Mouse (Mus musculus) lung, postnatal 14 days (tissue): Measurements from ENCODE around the gene P2rx4.

Experiments
- DNase-seq: peaks from one replicate; pipeline ENCODE4 v3.0.0; 2021

The P2rx4 gene

DNA sequence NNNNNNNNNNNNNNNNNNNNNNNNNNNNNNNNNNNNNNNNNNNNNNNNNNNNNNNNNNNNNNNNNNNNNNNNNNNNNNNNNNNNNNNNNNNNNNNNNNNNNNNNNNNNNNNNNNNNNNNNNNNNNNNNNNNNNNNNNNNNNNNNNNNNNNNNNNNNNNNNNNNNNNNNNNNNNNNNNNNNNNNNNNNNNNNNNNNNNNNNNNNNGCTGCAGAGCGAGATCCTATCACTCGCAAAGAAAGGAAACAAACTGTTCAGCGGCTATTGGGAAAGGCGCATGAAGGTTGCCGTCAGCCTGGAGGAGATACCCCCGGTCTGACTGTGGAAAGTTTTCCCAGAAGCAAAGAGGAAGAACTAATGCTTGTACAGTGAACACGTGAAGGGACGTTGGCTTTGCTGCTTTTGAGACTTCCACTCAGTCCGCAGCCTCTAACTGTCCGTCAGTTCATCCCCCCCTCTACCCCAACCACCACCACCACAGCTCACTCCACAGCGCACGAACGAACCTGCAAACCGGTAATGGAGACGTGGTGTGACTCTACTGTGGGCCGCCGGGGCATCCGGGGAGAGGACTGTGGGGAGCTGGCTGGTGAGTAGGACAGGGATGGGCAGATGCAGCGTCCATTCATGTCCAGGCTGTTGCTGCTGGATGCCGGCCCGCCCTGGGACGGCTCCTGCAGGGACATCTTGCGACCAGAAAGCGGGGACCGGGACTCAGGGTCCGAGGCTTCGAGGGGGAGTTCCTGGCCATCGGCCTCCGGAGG, 56.1 kb downstream of the P2rx4 start:
- peak; percentile 34 for DNase-seq

GRCm38 (mm10) chr5:122764032-122764464, 56.7 kb downstream of the P2rx4 start:
- peak; percentile 59 for DNase-seq

DNA sequence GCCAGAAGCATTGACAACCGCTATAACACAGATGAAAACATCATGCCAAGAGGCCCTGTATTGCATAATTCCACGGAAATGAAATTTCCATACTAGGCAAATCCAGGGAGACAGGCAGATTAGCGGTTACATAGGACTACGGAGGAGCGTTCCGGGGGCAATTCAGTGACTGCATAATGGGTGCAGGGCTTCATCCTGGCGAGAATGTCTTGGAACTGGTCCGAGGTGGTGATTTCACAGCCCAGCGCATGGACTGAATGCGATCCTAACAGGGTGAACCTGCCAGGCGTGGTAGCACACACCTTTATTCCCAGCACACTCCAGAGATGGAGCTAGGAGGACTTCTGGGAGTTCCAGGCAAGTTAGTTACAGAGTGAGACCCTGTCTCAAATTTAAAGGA, 59.9 kb downstream of the P2rx4 start:
- no peak for DNase-seq

DNA sequence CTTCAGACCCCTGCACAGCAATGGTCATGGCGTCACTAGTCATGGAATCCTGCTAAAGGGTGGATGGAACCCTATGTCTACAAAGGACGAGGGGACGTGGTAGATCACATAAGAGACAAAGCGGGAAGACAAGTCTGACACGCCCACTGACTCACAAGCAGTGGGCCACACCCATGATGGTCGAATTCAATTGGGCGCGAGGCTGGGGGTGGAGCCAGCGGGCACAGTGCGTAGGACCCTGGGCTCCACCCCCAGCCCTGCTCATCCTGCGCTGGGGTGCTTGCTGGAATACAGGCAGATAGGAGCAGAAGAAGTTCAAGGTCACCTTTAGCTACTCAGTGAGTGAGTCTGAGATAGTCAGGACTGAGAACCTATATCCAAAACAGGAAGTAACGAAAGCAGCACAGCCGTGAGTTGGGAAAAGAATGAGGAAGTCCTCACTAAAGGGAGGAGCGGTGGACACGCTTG, 61.8 kb downstream of the P2rx4 start:
- no peak for DNase-seq

GRCm38 (mm10) chr5:122770304-122770703, 63.0 kb downstream of the P2rx4 start:
- peak; percentile 33 for DNase-seq

- DNase-seq: peak; percentile 80
Measured at GRCm38 (mm10) chr5:122770806-122771261, 63.5 kb downstream of the P2rx4 start.

DNA sequence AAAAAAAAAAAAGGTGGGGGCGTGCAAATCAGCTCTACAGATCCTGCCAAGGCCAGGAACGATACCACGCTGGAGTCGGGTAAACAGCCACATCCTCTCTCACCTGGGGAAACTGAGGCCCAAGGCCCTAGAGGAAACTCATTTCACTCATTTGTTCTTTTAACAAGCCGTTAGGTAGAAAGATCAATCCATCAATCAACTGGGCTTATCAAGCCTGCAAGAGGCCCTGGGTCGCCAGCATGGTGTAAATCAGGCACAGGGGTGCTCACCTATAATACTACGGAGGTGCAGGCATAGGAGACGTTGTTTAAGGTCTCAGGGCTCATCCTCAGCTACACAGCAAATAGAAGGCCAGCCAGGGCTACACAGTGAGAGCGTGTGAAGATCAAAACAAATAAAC, 64.1 kb downstream of the P2rx4 start:
- DNase-seq: no peak

- no peak for DNase-seq
Measured at GRCm38 (mm10) chr5:122773756-122774155, 66.4 kb downstream of the P2rx4 start.

DNA sequence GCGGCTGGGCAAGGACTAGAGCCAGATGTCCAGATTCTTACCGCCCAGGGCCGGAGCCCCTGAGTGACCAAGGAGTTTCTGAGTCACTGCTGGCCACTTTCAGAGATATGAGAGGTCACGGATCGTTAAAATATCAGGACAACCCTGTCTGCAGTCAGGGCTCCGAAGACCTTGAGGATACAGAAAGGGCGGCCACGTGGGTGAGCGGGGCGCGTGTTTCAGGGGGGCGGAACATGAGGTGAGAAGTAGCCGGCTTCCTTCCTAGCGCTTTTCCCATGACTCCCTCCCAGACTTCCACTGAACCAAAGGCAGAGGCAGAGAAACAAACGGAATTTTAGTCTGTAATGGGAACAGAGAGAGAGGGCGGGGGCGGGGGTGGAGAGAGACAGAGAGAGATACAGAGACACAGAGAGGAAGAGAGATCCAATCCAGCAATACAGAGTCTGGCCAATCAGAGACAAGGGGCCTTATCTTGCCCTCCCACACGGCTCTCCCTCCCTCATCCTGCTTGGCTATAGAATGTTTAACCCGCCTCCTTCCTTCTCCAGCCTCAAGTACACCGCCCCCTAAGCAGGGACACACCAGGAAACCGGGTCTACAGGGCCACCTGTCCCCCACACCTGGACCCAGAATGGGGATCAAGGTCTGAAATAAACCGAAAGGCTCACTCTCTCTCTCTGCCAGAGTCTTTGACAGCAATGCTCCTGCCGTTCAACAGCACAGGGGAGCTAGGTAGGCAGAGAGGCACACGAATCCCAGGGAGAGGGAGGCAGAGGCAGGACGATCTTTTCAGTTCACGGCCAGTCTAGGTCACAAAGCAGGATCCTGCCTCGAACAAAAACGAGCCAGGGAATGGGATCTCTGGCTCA, 67.6 kb downstream of the P2rx4 start:
- DNase-seq: no peak

DNA sequence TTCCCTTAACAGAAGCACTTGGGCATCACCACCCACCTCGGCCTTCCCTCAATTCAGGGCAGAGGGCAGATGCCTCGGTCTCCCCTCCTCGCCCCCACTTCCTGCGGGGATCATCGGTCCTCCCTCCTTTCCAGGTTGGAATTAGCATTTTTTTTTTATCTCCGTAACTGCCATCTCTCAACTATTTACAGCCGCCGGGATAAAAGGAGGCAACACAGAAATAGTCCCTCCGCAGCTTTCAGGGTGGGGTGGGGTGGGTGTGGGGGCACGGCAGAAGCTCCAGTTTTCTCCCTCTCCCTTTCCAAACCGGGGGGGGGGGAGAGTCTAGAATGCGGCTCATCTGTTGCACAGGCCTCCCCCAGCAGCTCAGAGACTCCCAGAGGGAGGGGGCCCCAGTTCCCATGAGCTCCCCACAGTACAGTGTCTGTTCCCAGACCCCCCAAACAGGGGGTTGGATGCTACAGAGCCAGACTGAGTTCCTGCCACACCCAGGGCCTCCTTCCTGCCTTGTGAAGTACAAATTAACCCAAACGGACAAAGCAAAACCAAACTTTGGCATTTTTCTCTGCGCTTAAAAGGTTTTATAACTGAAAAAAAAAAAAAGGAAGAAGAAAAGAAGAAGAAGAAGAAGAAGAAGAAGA, 68.4 kb downstream of the P2rx4 start:
- DNase-seq: no peak

DNA sequence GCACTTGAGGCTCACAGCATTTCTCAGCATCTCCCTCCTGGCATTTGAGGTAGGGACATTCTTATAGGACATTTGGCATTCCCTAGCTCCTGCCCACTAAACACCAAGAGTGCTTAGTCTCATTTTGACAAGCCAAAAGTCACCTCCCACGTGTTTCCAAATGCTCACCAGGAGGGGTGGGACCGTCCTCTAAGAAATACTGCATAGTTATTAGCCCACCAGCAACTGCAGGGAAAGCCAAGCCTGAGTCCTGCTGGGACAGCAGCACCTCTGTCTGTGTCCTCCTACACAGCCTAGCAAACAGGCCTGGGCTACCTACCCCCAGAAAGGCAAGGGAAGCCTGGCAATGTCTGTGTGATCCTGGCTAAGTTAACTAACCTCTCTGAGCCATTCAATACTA, 70.0 kb downstream of the P2rx4 start:
- no peak for DNase-seq

GRCm38 (mm10) chr5:122778231-122779226, 71.2 kb downstream of the P2rx4 start:
- DNase-seq: no peak
